Mouse (Mus musculus) megakaryocyte, adult 5-6 weeks (primary cell): ENCODE data around the gene Cadps. TPM values are rescaled to one million over a fixed set of nuclear protein-coding genes. Genes with fewer than 3 reads are reported as not detected.
"Not testable (repeated sequence)": the region's sequence is repeated elsewhere in the genome, so short reads cannot be mapped to it uniquely, and the experiment has no call there.

Experiments used
- ATAC-seq: 2 replicates; pipeline ENCODE4 v1.8.0; 2016; ENCODE audit warnings: mild to moderate bottlenecking, inconsistent platforms; ENCODE audit not compliant: poor library complexity, severe bottlenecking
- total RNA-seq, 2 experiments: library from RNA; stranded (forward) in 1 of 2; stranded (reverse) in 1 of 2; fragments of 153-499, 151-499 nt in 1 of 2; fragments of 221-1000, 200-1000 nt in 1 of 2; gene quantifications; 2 replicates each; pipeline versions ENCODE4 v1.2.3 to v1.2.4; 2015 to 2017

The Cadps gene
- total RNA-seq, 2 experiments from 2014 or later, result not detected

GRCm38 (mm10) chr14:12592472-12593075, 230.3 kb downstream of the Cadps start:
- no peak for ATAC-seq

DNA sequence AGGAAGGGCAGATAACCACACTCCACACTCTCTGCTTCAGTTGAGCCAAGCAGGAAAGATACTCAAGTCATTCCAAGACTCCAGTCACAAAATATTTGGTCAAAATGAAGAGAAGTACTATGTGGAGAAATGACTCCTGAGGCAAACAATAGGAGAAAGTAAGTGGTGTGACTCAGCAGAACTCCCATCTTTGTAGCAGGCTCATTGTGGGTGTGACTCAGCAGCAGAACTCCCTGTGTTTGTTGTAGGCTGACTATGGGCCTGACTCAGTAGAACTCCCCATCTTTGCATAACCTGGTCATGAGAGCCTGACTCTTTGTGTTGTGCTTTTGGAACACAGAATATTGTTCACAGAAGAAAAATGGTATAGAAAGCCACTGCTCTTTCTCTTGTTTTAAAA, 231.1 kb downstream of the Cadps start:
- no peak for ATAC-seq

DNA sequence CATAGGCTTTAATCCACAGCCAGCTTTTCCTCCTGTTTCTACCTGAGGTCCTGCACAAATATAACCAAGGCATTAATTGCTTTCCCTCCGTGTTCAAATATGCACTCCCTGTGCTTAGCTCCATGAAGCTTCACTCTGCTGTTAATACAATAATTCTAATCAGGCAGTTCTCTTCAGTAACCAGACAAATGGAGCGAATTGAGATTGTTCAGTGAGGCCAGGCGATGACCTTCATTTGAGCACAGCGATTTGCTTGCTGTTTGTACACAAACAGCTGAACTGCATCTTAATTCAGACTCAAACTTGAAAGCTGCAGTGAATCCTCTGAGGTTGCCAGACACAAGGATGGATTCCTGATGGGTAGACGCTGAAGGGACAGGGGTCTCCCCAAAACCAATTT, 239.3 kb downstream of the Cadps start:
- ATAC-seq, result no peak

DNA sequence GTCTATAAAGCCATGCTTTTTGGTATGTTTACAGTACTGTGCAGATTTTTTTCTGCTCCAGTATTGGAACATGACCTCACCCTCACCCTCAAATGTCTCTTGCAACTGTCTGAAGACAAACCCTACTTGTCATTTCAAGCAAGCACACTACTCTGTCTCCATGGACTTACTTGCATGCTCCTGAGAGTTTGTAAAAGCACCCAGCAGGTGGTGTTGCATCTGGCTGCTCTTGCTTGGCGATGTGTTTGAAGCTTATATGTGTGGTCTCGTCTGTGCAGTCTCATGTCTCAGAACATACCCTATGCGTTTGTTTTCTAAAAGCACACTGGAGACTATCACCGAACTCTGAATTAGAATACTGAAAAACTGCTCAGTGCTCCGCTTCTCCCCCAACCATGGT, 241.2 kb downstream of the Cadps start:
- ATAC-seq, result no peak

DNA sequence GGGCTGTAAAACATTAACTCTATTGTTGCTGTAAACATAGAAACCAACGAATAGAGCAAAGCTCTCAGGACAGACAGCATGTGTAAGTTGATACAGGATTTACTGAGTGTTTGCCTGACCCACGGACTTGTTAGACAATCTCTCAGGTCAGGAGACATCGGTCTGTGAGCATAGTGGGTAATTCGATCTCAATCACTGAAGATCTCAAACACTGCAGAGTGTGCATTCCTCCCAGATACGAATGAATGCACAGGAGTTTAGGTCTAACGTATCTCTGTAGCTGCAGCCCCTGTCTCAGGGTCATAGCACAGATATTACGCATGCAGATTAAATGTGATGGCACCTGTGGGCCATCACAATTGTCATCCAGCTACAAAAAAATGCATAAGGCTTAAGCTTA, 242.1 kb downstream of the Cadps start:
- no peak for ATAC-seq

GRCm38 (mm10) chr14:12578156-12578555, 244.7 kb downstream of the Cadps start:
- ATAC-seq, result no peak

GRCm38 (mm10) chr14:12577475-12578140, 245.3 kb downstream of the Cadps start:
- no peak for ATAC-seq

- no peak for ATAC-seq
Observed at GRCm38 (mm10) chr14:12575105-12575504, 247.8 kb downstream of the Cadps start.

DNA sequence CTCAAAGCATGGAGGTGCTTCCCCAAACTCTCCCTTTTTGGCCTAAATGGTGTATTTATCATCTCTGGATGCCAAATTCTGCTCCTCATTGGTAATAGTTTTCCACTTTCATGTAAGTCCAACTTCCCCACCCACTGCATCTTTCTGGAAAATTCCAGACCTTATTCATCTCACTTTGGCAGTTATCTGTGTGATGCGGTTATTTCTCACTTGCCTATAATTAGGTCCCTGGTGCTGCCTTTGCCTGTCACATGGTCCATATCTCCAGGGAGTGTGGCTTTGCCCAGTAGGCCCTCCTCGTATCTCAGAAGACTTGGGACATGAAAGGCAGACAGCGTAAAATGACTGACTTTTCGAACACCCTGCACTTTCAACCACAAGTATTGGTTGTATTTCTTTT, 248.5 kb downstream of the Cadps start:
- no peak for ATAC-seq

DNA sequence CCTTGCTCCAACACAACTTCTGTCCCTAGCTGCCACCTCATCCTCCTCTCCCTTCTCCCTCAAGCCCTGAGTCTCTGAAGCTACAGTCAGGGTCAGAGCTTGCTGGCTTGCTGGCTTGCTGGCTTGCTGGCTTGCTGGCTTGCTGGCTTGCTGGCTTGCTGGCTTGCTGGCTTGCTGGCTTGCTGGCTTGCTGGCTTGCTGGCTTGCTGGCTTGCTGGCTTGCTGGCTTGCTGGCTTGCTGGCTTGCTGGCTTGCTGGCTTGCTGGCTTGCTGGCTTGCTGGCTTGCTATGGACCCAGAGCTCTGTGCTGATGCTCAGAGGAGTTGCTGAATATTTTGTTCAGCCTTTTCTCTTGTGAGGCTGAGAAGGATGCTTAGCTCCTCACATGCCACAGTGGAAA, 261.1 kb downstream of the Cadps start:
- not testable (repeated sequence) for ATAC-seq

- no peak for ATAC-seq
Observed at GRCm38 (mm10) chr14:12560233-12560577, 262.7 kb downstream of the Cadps start.

GRCm38 (mm10) chr14:12559574-12560232, 263.2 kb downstream of the Cadps start:
- no peak for ATAC-seq

DNA sequence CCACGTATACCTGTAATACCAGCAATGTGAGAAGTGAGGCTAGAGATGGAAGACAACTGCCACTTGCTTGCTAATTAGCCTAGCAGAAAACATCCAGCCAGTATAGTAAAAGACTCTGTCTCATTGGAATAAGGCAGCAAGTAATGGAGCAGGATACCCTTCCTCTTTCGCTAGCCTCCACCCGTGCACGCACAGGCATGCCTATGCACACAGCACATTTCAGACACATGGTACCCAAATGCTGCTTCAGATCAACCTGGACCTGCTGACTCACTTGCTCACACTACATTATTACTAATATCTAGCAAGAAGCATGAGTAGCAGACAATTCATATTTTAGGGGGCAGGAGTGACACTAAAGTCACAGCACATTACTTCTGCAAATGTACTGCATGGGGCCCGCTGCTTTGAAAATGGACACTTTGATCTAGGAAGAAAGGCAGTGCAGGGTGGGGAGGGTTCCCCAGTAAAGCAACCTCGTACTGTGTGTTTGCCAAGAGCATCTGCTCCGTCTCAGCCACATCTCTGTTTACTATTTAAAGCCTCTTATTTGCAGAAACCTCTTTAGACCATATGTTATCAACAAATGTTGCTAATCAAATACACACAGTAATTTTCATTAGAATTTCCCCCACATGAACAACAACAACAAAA, 263.8 kb downstream of the Cadps start:
- no peak for ATAC-seq

DNA sequence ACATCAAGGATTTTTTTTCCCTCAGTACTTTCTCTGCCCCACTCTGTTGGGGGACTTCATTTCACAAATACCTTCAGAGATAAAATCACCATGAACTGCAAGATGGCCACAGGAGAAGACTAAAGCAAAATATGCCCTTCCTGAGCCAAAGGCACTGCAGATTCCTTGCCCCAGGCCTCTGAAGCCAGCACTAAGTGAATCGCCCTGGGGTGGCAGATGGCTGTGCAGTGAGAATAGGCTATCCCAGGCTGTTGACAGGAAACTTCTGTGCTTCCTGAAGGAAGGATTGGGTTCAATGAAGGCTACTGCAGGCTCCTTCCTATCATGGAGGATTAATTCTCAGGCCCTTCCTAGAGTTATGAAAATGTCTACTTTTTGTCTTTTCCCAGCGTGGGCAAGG, 268.4 kb downstream of the Cadps start:
- ATAC-seq, result no peak

GRCm38 (mm10) chr14:12551353-12551752, 271.5 kb downstream of the Cadps start:
- no peak for ATAC-seq

- no peak for ATAC-seq
Observed at GRCm38 (mm10) chr14:12550931-12551330, 271.9 kb downstream of the Cadps start.

DNA sequence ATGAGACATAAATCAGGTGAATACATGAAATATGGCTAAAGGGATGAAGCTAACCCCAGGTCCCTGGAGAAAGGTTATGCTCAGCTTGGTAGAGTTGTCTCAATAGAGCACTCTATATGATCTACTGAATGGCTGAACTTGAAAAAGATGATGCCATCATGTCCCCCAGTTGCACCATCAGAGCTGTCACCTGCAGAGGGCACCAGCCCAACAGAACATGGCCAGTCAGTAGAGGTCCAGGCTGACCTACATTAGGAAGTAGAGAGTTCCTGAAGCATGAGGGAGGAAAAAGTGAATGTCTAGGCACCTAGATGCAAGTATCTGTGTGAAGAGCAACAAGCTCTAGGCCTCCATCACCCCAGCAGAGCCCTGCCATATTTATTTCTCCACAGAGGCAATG, 273.6 kb downstream of the Cadps start:
- no peak for ATAC-seq

DNA sequence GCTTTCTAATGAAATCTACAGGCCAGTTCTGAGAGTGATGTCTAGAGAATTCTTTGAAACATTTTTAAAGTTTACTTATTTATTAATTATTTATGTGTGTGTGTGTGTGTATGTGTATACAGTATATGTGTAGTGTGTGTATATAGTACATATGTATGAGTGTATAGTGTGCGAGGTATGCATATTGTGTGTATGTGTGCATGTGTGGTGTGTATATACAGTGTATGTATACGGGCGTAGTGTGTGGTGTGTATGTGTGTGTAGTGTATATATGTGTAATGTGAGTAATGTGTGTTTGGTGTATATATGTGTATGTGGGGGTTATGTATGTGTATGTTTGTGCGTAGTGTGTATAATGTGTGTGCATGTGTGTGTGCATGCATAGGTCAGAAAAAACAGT, 275.4 kb downstream of the Cadps start:
- ATAC-seq, result no peak

DNA sequence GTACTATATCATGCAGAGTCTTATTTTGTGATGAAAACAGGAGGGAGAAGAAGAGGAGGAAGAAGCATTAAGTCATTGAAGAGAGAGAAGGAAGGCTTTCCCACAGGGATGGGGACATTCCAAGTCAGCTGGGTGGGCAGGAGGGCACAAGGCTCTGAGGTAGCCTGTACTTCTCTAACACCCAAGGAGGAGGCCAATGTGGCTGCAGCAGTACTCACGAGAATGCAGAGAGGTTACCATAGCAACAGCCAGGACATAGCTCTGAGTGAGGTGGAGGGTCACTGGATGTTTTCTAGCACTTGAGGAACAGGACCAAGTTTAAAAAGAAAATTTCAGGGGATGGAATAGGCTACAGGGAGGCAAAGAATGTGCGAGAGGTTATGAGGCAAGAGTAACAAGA, 281.1 kb downstream of the Cadps start:
- no peak for ATAC-seq

- ATAC-seq, result no peak
Observed at GRCm38 (mm10) chr14:12539071-12539470, 283.8 kb downstream of the Cadps start.

- ATAC-seq, result no peak
Observed at GRCm38 (mm10) chr14:12531101-12531500, 291.8 kb downstream of the Cadps start.

- no peak for ATAC-seq
Observed at GRCm38 (mm10) chr14:12530554-12530953, 292.3 kb downstream of the Cadps start.
